Mouse (Mus musculus) testis, adult 2 months (tissue): Measurements from ENCODE around the gene Ccdc33.

Source experiments
- CTCF ChIP-seq: fragments of 200-500 bp; IDR thresholded peaks from 2 replicates; pipeline ENCODE4 v1.5.1; 2012; ENCODE audit warnings: low read depth, mild to moderate bottlenecking, inconsistent platforms, low read length, moderate library complexity; ENCODE audit not compliant: control insufficient read depth, insufficient read depth, insufficient replicate concordance
- POLR2A ChIP-seq: fragments of 200-500 bp; IDR thresholded peaks from 2 replicates; pipeline ENCODE4 v1.6.1; 2012; ENCODE audit warnings: low read depth, mild to moderate bottlenecking, inconsistent platforms, low read length, moderate library complexity; ENCODE audit not compliant: control insufficient read depth

DNA sequence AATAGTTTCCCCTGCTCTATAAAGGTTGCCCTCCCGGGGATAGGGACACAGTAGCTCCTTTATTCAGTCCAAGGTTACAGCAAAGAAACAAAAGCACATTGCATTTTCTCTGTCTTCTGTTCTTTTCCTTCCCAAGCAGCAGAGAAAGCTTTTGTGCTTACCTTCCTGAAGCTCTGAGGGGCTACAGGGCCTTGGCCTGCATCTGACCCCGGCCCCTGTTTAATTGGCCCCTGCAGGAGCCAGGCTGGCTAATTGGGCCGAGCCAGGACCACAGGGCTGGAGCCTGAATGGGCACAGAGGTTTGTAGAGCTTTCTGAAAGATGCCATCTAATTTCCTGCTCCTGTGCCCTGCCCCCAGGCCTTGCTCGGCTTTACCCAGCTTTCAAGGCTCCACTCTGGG is 77.6 kb downstream of the Ccdc33 start:
- TF ChIP-seq POLR2A (no peak), CTCF (no peak)
